Mouse (Mus musculus) olfactory bulb, adult 2 months (tissue): ENCODE measurements around the gene Tmem107. TPM values are rescaled to one million over a fixed set of nuclear protein-coding genes. Genes with fewer than 3 reads are reported as not detected.

Source experiments
- H3K27ac ChIP-seq: fragments of 200-500 bp; 2 replicates; pipeline ENCODE4 v1.5.1; 2012; ENCODE audit warnings: low read depth, low read length; ENCODE audit not compliant: insufficient read depth
- H3K4me1 ChIP-seq: fragments of 200-500 bp; 2 replicates; pipeline ENCODE4 v1.6.1; 2012; ENCODE audit warnings: low read length; ENCODE audit not compliant: control insufficient read depth, insufficient read depth
- H3K4me3 ChIP-seq: fragments of 200-500 bp; 2 replicates; pipeline ENCODE4 v1.5.1; 2012; ENCODE audit warnings: mild to moderate bottlenecking, low read depth, low read length, moderate library complexity; ENCODE audit not compliant: insufficient read depth
- CTCF ChIP-seq: fragments of 200-500 bp; IDR thresholded peaks from 2 replicates; pipeline ENCODE4 v1.5.1; 2012; ENCODE audit warnings: low read depth, mild to moderate bottlenecking, low read length, moderate library complexity; ENCODE audit not compliant: insufficient read depth
- POLR2A ChIP-seq: fragments of 200-500 bp; IDR thresholded peaks from 2 replicates; pipeline ENCODE4 v1.6.1; 2012; ENCODE audit warnings: mild to moderate bottlenecking, low read depth, low read length, moderate library complexity; ENCODE audit not compliant: insufficient read depth
- WGBS: fragments of 180-500 bp; shearing (Covaris S2); methylation state at CpG from one replicate; pipeline ENCODE4 v1.1.7; 2018; 5-methylcytosine and 5-hydroxymethylcytosine counted together
- polyA plus RNA-seq: library from polyadenylated mRNA; stranded (reverse); fragments of >200 nt; gene quantifications from 2 replicates; pipeline ENCODE4 v1.2.4, GENCODE M21; 2012; ENCODE audit warnings: low replicate concordance; ENCODE audit not compliant: missing spikeins, insufficient read depth, insufficient read length

Tmem107 gene
- polyA plus RNA-seq, 1 experiment = not detected

DNA sequence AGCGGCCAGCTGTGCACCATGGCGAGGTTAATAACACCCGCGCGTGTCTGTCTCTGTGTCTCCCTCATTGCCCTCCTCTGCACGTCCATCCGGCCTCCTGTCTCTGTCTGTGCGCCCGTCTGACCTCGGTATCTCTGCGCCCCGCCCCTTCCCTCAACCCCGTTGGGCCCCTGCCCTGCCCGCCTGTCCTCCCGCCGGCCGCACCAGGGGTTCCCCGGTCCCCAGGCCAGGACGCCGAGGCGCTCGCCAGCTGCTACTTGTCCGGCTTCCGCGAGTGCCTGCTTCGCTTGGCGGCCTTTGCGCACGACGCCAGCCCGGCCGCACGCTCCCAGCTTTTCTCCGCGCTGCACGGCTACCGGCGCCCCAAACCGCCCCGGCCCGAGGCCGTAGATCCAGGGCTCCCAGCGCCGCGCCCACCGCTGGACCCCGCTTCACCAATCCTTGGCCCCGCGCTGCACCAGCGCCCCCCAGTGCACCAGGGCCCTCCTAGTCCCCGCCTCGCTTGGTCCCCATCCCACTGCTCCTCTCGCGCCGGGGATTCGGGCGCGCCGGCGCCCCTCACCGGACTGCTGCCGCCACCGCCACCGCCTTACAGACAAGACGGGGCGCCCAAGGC lies 51.8 kb downstream of the Tmem107 start, which contains the start of gene 9130213A22Rik:
Gene 9130213A22Rik (minus strand): TSS at position 254 of the 616 bp plus-strand sequence.
- TF ChIP-seq CTCF (peak; percentile 72), POLR2A (no peak)
- Histone ChIP-seq H3K4me1 (peaks cover 25% of the 10 kb centered on the region), H3K4me3 (peak within 1 kb of the TSS; percentile 78), H3K27ac (no peak within 1 kb of the TSS; the same call in none of the 2 replicates)
- WGBS = under 1% methylated on average over 59 of the region's 66 CpGs

Other genes with a start within 250 kb of the Tmem107 start
- not detected in 2 replicates for gene Ndel1, start 198.9 kb upstream of the Tmem107 start, polyA plus RNA-seq
- gene Rnf222, start 182.3 kb upstream of the Tmem107 start, polyA plus RNA-seq = not detected in 2 replicates
- gene Rpl26, start 169.2 kb upstream of the Tmem107 start, polyA plus RNA-seq = 1,027 and 1,979 TPM in 2 replicates
- not detected in 2 replicates for gene Odf4, start 143.7 kb upstream of the Tmem107 start, polyA plus RNA-seq
- not detected in 2 replicates for gene Arhgef15, start 113.3 kb upstream of the Tmem107 start, polyA plus RNA-seq
- gene Slc25a35, start 102.7 kb upstream of the Tmem107 start, polyA plus RNA-seq = not detected in 2 replicates
- gene Rangrf, start 95.6 kb upstream of the Tmem107 start, polyA plus RNA-seq = not detected in 2 replicates
- gene Pfas, start 62.3 kb upstream of the Tmem107 start, polyA plus RNA-seq = not detected in 2 replicates
- not detected in 2 replicates for gene Ctc1, start 54.9 kb upstream of the Tmem107 start, polyA plus RNA-seq
- not detected in 2 replicates for gene Aurkb, start 25.2 kb upstream of the Tmem107 start, polyA plus RNA-seq
- gene Borcs6, start 11.1 kb upstream of the Tmem107 start, polyA plus RNA-seq = not detected in 2 replicates
- gene Vamp2, start 17.7 kb downstream of the Tmem107 start, polyA plus RNA-seq = 348 and 768 TPM in 2 replicates
- not detected in 2 replicates for gene Per1, start 24.4 kb downstream of the Tmem107 start, polyA plus RNA-seq
- gene Hes7, start 49.6 kb downstream of the Tmem107 start, polyA plus RNA-seq = not detected in 2 replicates
- gene 9130213A22Rik, start 51.8 kb downstream of the Tmem107 start, polyA plus RNA-seq = not detected in 2 replicates
- gene Aloxe3, start 55.1 kb downstream of the Tmem107 start, polyA plus RNA-seq = not detected in 2 replicates
- not detected in 2 replicates for gene Alox12b, start 86.2 kb downstream of the Tmem107 start, polyA plus RNA-seq
- gene Alox8, start 127.0 kb downstream of the Tmem107 start, polyA plus RNA-seq = not detected in 2 replicates
- not detected in 2 replicates for gene Gucy2e, start 166.2 kb downstream of the Tmem107 start, polyA plus RNA-seq